Mouse (Mus musculus) intestine, postnatal 0 days (tissue): ENCODE measurements around the gene Scamp5. TPM values are rescaled to one million over a fixed set of nuclear protein-coding genes. Genes with fewer than 3 reads are reported as not detected.

Source experiments
- ATAC-seq: fragments of 200-750 bp; cut with Nextera tagmentation; 2 replicates; pipeline ENCODE4 v1.8.0; 2017; ENCODE audit warnings: mild to moderate bottlenecking, moderate TSS enrichment, moderate library complexity
- H3K27ac ChIP-seq: fragments of 300-500 bp; sonication (generic); 2 replicates; pipeline ENCODE4 v1.5.1; 2014; ENCODE audit warnings: mild to moderate bottlenecking, low read depth, low read length, moderate library complexity
- H3K27me3 ChIP-seq: fragments of 300-500 bp; sonication (generic); replicated peaks from 2 replicates; pipeline ENCODE4 v1.6.1; 2014; ENCODE audit warnings: low read length, mixed read lengths; ENCODE audit not compliant: control insufficient read depth, insufficient read depth
- H3K36me3 ChIP-seq: fragments of 300-500 bp; sonication (generic); 2 replicates; pipeline ENCODE4 v1.6.1; 2014; ENCODE audit warnings: mild to moderate bottlenecking, moderate library complexity; ENCODE audit not compliant: control insufficient read depth, insufficient read depth
- H3K4me1 ChIP-seq: fragments of 300-500 bp; sonication (generic); replicated peaks from 2 replicates; pipeline ENCODE4 v1.6.1; 2014; ENCODE audit warnings: antibody characterized with exemption, low read length, mixed read lengths; ENCODE audit not compliant: control insufficient read depth, insufficient read depth
- H3K4me2 ChIP-seq: fragments of 300-500 bp; sonication (generic); replicated peaks from 2 replicates; pipeline ENCODE4 v1.6.1; 2014; ENCODE audit warnings: low read depth, mild to moderate bottlenecking, moderate library complexity
- H3K4me3 ChIP-seq: fragments of 300-500 bp; sonication (generic); 2 replicates; pipeline ENCODE4 v1.5.1; 2014; ENCODE audit warnings: low read depth, low read length
- H3K9ac ChIP-seq: fragments of 300-500 bp; sonication (generic); 2 replicates; pipeline ENCODE4 v1.6.1; 2014; ENCODE audit warnings: mild to moderate bottlenecking, low read depth, low read length
- H3K9me3 ChIP-seq: fragments of 300-500 bp; sonication (generic); 2 replicates; pipeline ENCODE4 v1.6.1; 2016; ENCODE audit warnings: mixed run types; ENCODE audit not compliant: control insufficient read depth
- CTCF ChIP-seq: sonication (generic); IDR thresholded peaks from 2 replicates; pipeline ENCODE4 v1.5.1; 2016; ENCODE audit warnings: low read depth, mild to moderate bottlenecking, control low read depth, antibody characterized with exemption, moderate library complexity
- WGBS: fragments of 180-500 bp; shearing (Covaris S2); extraction: QIAGEN DNeasy Blood & Tissue Kit; methylation state at CpG from one replicate; pipeline ENCODE4 v1.1.7; 2014; 5-methylcytosine and 5-hydroxymethylcytosine counted together
- polyA plus RNA-seq: library from polyadenylated mRNA; unstranded; fragments of >200 nt; fragmentation: Nextera tagmentation; extraction: Ambion mirVana; gene quantifications from 2 replicates; pipeline ENCODE4 v1.2.1, GENCODE M21; 2015

Scamp5 gene
- 15.9 and 16.8 TPM in 2 replicates for polyA plus RNA-seq

- Histone ChIP-seq H3K4me3 (peak within 1 kb of the TSS; percentile 65), H3K27me3 (no peaks in the 10 kb centered on the region), H3K27ac (peak within 1 kb of the TSS; percentile 63), H3K4me2 (peak within 1 kb of the TSS; percentile 92), H3K9ac (peak within 1 kb of the TSS; percentile 61), H3K4me1 (no peaks in the 10 kb centered on the region; the same call in 1 of the 2 replicates), H3K36me3 (no peaks in the 10 kb centered on the region), H3K9me3 (no peaks in the 10 kb centered on the region)
- 1% methylated on average over 48 of the region's 48 CpGs for WGBS
- peak; percentile 89 for ATAC-seq
- TF ChIP-seq CTCF = no peak
Observed at GRCm38 (mm10) chr9:57467896-57468549, at the start of gene Scamp5. Scamp5 (minus strand) TSS chr9:57468060.

- no peak for ATAC-seq
- Histone ChIP-seq H3K4me1 (0 out of 2 replicates have a peak, but pooled peaks cover 2% of the 10 kb centered on the region), H3K9ac (no peak overlapping the region), H3K9me3 (no peaks in the 10 kb centered on the region), H3K36me3 (no peaks in the 10 kb centered on the region), H3K4me3 (no peak overlapping the region), H3K4me2 (no peak overlapping the region), H3K27me3 (no peaks in the 10 kb centered on the region), H3K27ac (no peak overlapping the region)
- peak; percentile 92 for TF ChIP-seq CTCF
- 10% methylated on average over 3 of the region's 3 CpGs for WGBS
Observed at GRCm38 (mm10) chr9:57517113-57517512, 49.3 kb upstream of the Scamp5 start.

- Histone ChIP-seq H3K27me3 (0 out of 2 replicates have a peak, but pooled peaks cover 7% of the 10 kb centered on the region), H3K9me3 (no peaks in the 10 kb centered on the region), H3K4me1 (no peaks in the 10 kb centered on the region), H3K4me2 (no peak overlapping the region), H3K27ac (no peak overlapping the region), H3K4me3 (no peak overlapping the region), H3K36me3 (no peaks in the 10 kb centered on the region), H3K9ac (no peak overlapping the region)
- ATAC-seq = no peak
- no peak for TF ChIP-seq CTCF
- 79% methylated on average over 2 of the region's 2 CpGs for WGBS
Observed at GRCm38 (mm10) chr9:57510577-57510976, 42.7 kb upstream of the Scamp5 start.

- peak; percentile 52; the same call in 1 of the 2 replicates for ATAC-seq
- TF ChIP-seq CTCF = no peak
- no peak overlapping the region for H3K27ac ChIP-seq
- H3K4me1 ChIP-seq = no peaks in the 10 kb centered on the region
- no peaks in the 10 kb centered on the region for H3K9me3 ChIP-seq
- H3K9ac ChIP-seq = no peak overlapping the region
- H3K36me3 ChIP-seq = no peaks in the 10 kb centered on the region
- no peak overlapping the region for H3K4me3 ChIP-seq
- peaks cover 47% of the 10 kb centered on the region for H3K27me3 ChIP-seq
- 5% methylated on average over 8 of the region's 8 CpGs for WGBS
- H3K4me2 ChIP-seq = peak overlapping the region; percentile 6; the same call in 1 of the 2 replicates
Observed at GRCm38 (mm10) chr9:57505700-57506099, 37.8 kb upstream of the Scamp5 start.

- ATAC-seq = no peak
- no peak for TF ChIP-seq CTCF
- H3K4me1 ChIP-seq = no peaks in the 10 kb centered on the region
- H3K4me2 ChIP-seq = no peak overlapping the region
- WGBS = 66% methylated on average over 10 of the region's 10 CpGs
- H3K9ac ChIP-seq = no peak overlapping the region
- peaks cover 52% of the 10 kb centered on the region for H3K27me3 ChIP-seq
- H3K9me3 ChIP-seq = no peaks in the 10 kb centered on the region
- no peaks in the 10 kb centered on the region for H3K36me3 ChIP-seq
- H3K4me3 ChIP-seq = no peak overlapping the region
- no peak overlapping the region for H3K27ac ChIP-seq
Observed at GRCm38 (mm10) chr9:57504891-57505290, 37.0 kb upstream of the Scamp5 start.

- WGBS = under 1% methylated on average over 34 of the region's 34 CpGs
- H3K27ac ChIP-seq = no peak overlapping the region
- peak; percentile 65 for ATAC-seq
- H3K4me2 ChIP-seq = peak overlapping the region; percentile 83
- H3K27me3 ChIP-seq = peaks cover 52% of the 10 kb centered on the region
- no peak overlapping the region for H3K9ac ChIP-seq
- no peaks in the 10 kb centered on the region for H3K4me1 ChIP-seq
- TF ChIP-seq CTCF = peak; percentile 72
- H3K4me3 ChIP-seq = peak overlapping the region; percentile 45
- no peaks in the 10 kb centered on the region for H3K9me3 ChIP-seq
- no peaks in the 10 kb centered on the region for H3K36me3 ChIP-seq
Observed at GRCm38 (mm10) chr9:57504381-57504700, 36.5 kb upstream of the Scamp5 start.
